Mouse (Mus musculus): ENCODE results near the gene Ppp1r36. TPM values are rescaled to one million over a fixed set of nuclear protein-coding genes. Genes with fewer than 3 reads are reported as not detected.

Gene Ppp1r36
- polyA plus RNA-seq (2015; fragmentation: Nextera tagmentation; extraction: Ambion mirVana): 1.0 and 1.8 TPM in 2 replicates

GRCm38 (mm10) chr12:76417433-76417854, at the start of gene Ppp1r36:
Gene Ppp1r36, plus strand, starts transcription at chr12:76417538.

DNA sequence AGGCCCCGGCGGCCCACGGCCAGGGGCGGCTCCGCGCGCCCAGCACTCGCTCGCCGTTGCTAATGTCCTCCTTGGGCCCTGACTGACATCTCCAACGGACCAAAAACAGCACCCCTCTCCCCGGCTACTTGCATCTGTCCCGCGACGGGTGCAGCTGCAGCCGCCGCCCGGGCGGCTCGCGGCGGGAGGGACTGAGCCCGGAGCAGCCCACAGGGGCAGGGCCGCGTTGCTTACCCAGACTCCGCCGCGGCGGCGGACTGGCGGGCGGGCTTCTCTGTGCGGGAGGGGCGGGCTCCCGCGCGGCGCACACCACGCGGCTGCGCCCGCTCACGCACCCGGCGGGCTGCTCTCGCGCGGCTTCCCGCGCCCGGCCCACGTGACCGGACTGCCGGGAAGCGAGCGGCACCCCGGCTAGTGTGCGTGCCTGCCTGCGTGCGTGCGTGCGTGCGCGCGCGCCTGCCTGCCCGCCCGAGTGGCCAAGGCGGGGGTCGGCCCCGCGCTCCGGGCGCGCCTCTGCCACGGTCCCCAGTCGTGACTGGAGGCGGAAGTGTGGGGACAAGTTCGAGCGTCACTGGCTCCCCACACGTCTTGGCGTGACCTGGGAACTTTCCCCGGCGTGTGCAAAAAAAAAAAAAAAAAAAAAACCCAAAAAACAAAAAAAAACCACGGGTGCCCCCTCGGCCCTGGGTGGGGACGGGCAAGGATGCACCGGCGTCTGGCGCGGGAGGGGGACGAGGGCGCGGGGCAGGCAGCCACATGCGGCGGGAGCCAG, 47.9 kb upstream of the Ppp1r36 start, which contains the start of gene Zbtb25:
Gene Zbtb25 (minus strand): TSS at position 397 of the 772 bp plus-strand sequence.

GRCm38 (mm10) chr12:76369978-76370830, 47.1 kb upstream of the Ppp1r36 start, which contains the start of gene Zbtb1:
Gene Zbtb1, plus strand, starts transcription at chr12:76370266.

GRCm38 (mm10) chr12:76403886-76404537, 13.3 kb upstream of the Ppp1r36 start, which contains the start of gene Hspa2:
Gene Hspa2, plus strand, starts transcription at chr12:76404176.

Other genes starting within 250 kb of the Ppp1r36 start
- 0.04 TPM in 1 of 2 replicates, not detected in the other for gene Esr2, start 240.3 kb upstream of the Ppp1r36 start, polyA plus RNA-seq (2015; fragmentation: Nextera tagmentation; extraction: Ambion mirVana)
- gene Tex21, start 170.8 kb upstream of the Ppp1r36 start, polyA plus RNA-seq (2015; fragmentation: Nextera tagmentation; extraction: Ambion mirVana): not detected in 2 replicates
- gene Mthfd1, start 162.2 kb upstream of the Ppp1r36 start, polyA plus RNA-seq (2015; fragmentation: Nextera tagmentation; extraction: Ambion mirVana): 13.3 and 25.9 TPM in 2 replicates
- 0.70 and 1.7 TPM in 2 replicates for gene Akap5, start 92.6 kb upstream of the Ppp1r36 start, polyA plus RNA-seq (2015; fragmentation: Nextera tagmentation; extraction: Ambion mirVana)
- gene Zbtb25, start 47.9 kb upstream of the Ppp1r36 start, polyA plus RNA-seq (2015; fragmentation: Nextera tagmentation; extraction: Ambion mirVana): 11.1 and 11.2 TPM in 2 replicates
- gene Zbtb1, start 47.3 kb upstream of the Ppp1r36 start, polyA plus RNA-seq (2015; fragmentation: Nextera tagmentation; extraction: Ambion mirVana): 2.8 and 4.6 TPM in 2 replicates
- gene Hspa2, start 13.4 kb upstream of the Ppp1r36 start, polyA plus RNA-seq (2015; fragmentation: Nextera tagmentation; extraction: Ambion mirVana): 13.4 and 16.4 TPM in 2 replicates
- 2.4 and 3.4 TPM in 2 replicates for gene Plekhg3, start 113.4 kb downstream of the Ppp1r36 start, polyA plus RNA-seq (2015; fragmentation: Nextera tagmentation; extraction: Ambion mirVana)

All from adrenal gland, postnatal 0 days (tissue).